Mouse (Mus musculus): ENCODE measurements around the gene Vmn1r10. TPM values are rescaled to one million over a fixed set of nuclear protein-coding genes. Genes with fewer than 3 reads are reported as not detected.

The Vmn1r10 gene
- polyA plus RNA-seq (2015; fragmentation: Nextera tagmentation; extraction: Ambion mirVana), result not detected in 2 replicates

DNA sequence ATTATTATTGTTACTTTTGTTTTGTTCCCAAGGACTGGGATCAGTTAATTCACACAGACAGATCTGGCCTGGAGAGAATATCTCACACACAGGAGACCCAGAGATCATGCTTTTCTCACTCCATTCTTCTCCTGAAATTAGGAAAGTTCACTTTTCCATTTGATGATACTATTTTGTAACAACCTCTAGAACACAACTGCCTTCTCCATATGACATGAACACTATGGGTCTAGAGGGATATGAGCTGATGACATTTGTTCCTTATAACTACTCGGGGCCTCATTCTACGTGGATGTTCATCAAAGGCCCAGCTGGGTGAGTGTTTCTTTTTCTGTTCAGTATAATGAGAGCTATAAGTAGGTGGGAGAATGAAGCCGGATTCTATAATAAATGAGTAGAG, at the start of gene Vmn1r10:
Vmn1r10 (plus strand) TSS at position 301 of the 400 bp plus-strand sequence.
- H3K4me3 ChIP-seq (ENCODE audit: low read length), result no peak within 1 kb of the TSS
- WGBS, result 74% methylated on average over 3 of the region's 3 CpGs
- no peak within 1 kb of the TSS for H3K4me2 ChIP-seq (ENCODE audit: low read depth, low read length)
- no peaks in the 10 kb centered on the region for H3K9me3 ChIP-seq (ENCODE audit: control insufficient read depth, low read length)
- no peak within 1 kb of the TSS for H3K9ac ChIP-seq (ENCODE audit: low read length)
- no peak for ATAC-seq (ENCODE audit: low read depth)
- H3K4me1 ChIP-seq (replicated peaks; ENCODE audit: control insufficient read depth, insufficient read depth, low read length), result no peaks in the 10 kb centered on the region
- H3K27ac ChIP-seq (ENCODE audit: low read length), result no peak within 1 kb of the TSS
- no peaks in the 10 kb centered on the region for H3K27me3 ChIP-seq (ENCODE audit: control insufficient read depth, insufficient read depth, low read depth, low read length)
- no peaks in the 10 kb centered on the region for H3K36me3 ChIP-seq (ENCODE audit: control insufficient read depth, insufficient read depth, low read length)

DNA sequence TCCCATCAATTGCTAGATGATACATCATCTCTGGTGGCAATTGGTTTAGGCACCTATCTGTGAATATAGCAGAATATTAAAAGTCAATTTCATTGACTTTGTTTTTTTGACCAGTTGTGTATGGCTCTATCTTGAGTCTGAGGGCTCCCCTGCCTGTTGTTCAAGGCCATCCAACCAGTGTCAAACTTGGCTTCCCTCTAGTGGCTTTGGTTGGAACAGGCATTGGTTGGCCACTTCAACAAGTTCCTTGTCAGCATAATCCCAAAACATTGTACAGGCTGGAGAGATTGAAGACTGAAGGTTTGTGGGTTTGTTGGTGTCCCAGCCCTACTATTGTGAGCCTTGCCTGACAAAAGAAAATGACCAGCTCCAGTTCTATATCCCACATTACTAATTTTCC, 45.5 kb upstream of the Vmn1r10 start:
- no peak for ATAC-seq (ENCODE audit: low read depth)

GRCm38 (mm10) chr6:57066487-57066886, 42.8 kb upstream of the Vmn1r10 start, which contains the start of gene Vmn1r9:
Vmn1r9 (plus strand) TSS chr6:57066787.
- H3K9ac ChIP-seq (ENCODE audit: low read length), result no peak within 1 kb of the TSS
- no peak within 1 kb of the TSS for H3K4me3 ChIP-seq (ENCODE audit: low read length)
- H3K36me3 ChIP-seq (ENCODE audit: control insufficient read depth, insufficient read depth, low read length), result no peaks in the 10 kb centered on the region
- no peaks in the 10 kb centered on the region for H3K27me3 ChIP-seq (ENCODE audit: control insufficient read depth, insufficient read depth, low read depth, low read length)
- no peak for ATAC-seq (ENCODE audit: low read depth)
- whole genome bisulfite sequencing, result 70% methylated on average over 2 of the region's 2 CpGs
- H3K9me3 ChIP-seq (ENCODE audit: control insufficient read depth, low read length), result no peaks in the 10 kb centered on the region
- no peak within 1 kb of the TSS for H3K27ac ChIP-seq (ENCODE audit: low read length)
- H3K4me2 ChIP-seq (ENCODE audit: low read depth, low read length), result no peak within 1 kb of the TSS
- no peaks in the 10 kb centered on the region for H3K4me1 ChIP-seq (replicated peaks; ENCODE audit: control insufficient read depth, insufficient read depth, low read length)

More for the DNA sequence above, 45.5 kb upstream of the Vmn1r10 start:
- no peak overlapping the region for H3K4me2 ChIP-seq (ENCODE audit: low read depth, low read length)
- H3K4me3 ChIP-seq (ENCODE audit: low read length), result no peak overlapping the region
- no peaks in the 10 kb centered on the region for H3K9me3 ChIP-seq (ENCODE audit: control insufficient read depth, low read length)
- H3K4me1 ChIP-seq (replicated peaks; ENCODE audit: control insufficient read depth, insufficient read depth, low read length), result no peaks in the 10 kb centered on the region
- H3K9ac ChIP-seq (ENCODE audit: low read length), result no peak overlapping the region
- no peaks in the 10 kb centered on the region for H3K27me3 ChIP-seq (ENCODE audit: control insufficient read depth, insufficient read depth, low read depth, low read length)
- H3K36me3 ChIP-seq (ENCODE audit: control insufficient read depth, insufficient read depth, low read length), result no peaks in the 10 kb centered on the region
- H3K27ac ChIP-seq (ENCODE audit: low read length), result no peak overlapping the region

DNA sequence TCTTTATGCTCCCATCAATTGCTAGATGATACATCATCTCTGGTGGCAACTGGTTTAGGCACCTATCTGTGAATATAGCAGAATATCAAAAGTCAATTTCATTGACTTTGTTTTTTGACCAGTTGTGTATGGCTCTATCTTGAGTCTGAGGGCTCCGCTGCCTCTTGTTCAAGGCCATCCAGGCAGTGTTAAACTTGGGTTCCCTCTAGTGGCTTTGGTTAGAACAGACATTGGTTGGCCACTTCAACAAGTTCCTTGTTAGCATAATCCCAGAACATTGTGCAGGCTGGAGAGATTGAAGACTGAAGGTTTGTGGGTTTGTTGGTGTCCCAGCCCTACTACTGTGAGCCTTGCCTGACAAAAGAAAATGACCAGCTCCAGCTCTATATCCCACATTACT, 2.9 kb upstream of the Vmn1r10 start:
- Histone ChIP-seq H3K9ac (ENCODE audit: low read length) (no peak overlapping the region), H3K27me3 (ENCODE audit: control insufficient read depth, insufficient read depth, low read depth, low read length) (no peaks in the 10 kb centered on the region), H3K4me2 (ENCODE audit: low read depth, low read length) (no peak overlapping the region), H3K36me3 (ENCODE audit: control insufficient read depth, insufficient read depth, low read length) (no peaks in the 10 kb centered on the region), H3K4me3 (ENCODE audit: low read length) (no peak overlapping the region), H3K27ac (ENCODE audit: low read length) (no peak overlapping the region), H3K9me3 (ENCODE audit: control insufficient read depth, low read length) (no peaks in the 10 kb centered on the region), H3K4me1 (replicated peaks; ENCODE audit: control insufficient read depth, insufficient read depth, low read length) (no peaks in the 10 kb centered on the region)
- WGBS, result 61% methylated on average over 1 of the region's 1 CpGs
- no peak for ATAC-seq (ENCODE audit: low read depth)

DNA sequence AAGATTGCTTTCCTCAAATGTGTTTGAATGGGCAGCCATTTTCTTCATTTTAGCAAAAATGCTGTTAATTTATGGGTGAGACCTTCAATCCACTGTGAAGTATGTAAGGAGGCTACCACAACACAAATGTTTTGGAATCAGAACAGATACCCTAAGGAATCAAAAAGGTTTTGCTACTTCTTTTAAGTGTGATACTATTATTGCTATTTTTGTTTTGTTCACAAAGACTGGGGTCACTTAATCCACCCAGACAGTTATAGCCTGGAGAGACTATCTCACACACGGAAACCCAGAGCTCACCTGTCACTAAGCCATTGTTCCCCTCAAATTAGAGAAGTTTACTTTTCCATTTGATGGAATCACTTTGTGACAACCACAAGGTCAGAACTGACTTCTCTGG, 23.9 kb downstream of the Vmn1r10 start, which contains the start of gene Vmn1r11:
Vmn1r11 (plus strand) TSS at position 301 of the 400 bp plus-strand sequence.
- no peaks in the 10 kb centered on the region for H3K9me3 ChIP-seq (ENCODE audit: control insufficient read depth, low read length)
- no peaks in the 10 kb centered on the region for H3K4me1 ChIP-seq (replicated peaks; ENCODE audit: control insufficient read depth, insufficient read depth, low read length)
- no peak within 1 kb of the TSS for H3K4me2 ChIP-seq (ENCODE audit: low read depth, low read length)
- WGBS, result 67% methylated on average over 1 of the region's 1 CpGs
- no peak within 1 kb of the TSS for H3K27ac ChIP-seq (ENCODE audit: low read length)
- no peak within 1 kb of the TSS for H3K9ac ChIP-seq (ENCODE audit: low read length)
- no peaks in the 10 kb centered on the region for H3K27me3 ChIP-seq (ENCODE audit: control insufficient read depth, insufficient read depth, low read depth, low read length)
- no peak within 1 kb of the TSS for H3K4me3 ChIP-seq (ENCODE audit: low read length)
- no peaks in the 10 kb centered on the region for H3K36me3 ChIP-seq (ENCODE audit: control insufficient read depth, insufficient read depth, low read length)
- no peak for ATAC-seq (ENCODE audit: low read depth)

GRCm38 (mm10) chr6:57156619-57157018, 47.4 kb downstream of the Vmn1r10 start, which contains the start of gene Vmn1r12:
Vmn1r12 (plus strand) TSS chr6:57156919.
- H3K4me1 ChIP-seq (replicated peaks; ENCODE audit: control insufficient read depth, insufficient read depth, low read length), result no peaks in the 10 kb centered on the region
- ATAC-seq (ENCODE audit: low read depth), result no peak
- H3K27me3 ChIP-seq (ENCODE audit: control insufficient read depth, insufficient read depth, low read depth, low read length), result no peaks in the 10 kb centered on the region
- H3K27ac ChIP-seq (ENCODE audit: low read length), result no peak within 1 kb of the TSS
- no peak within 1 kb of the TSS for H3K9ac ChIP-seq (ENCODE audit: low read length)
- no peaks in the 10 kb centered on the region for H3K36me3 ChIP-seq (ENCODE audit: control insufficient read depth, insufficient read depth, low read length)
- H3K4me2 ChIP-seq (ENCODE audit: low read depth, low read length), result no peak within 1 kb of the TSS
- H3K9me3 ChIP-seq (ENCODE audit: control insufficient read depth, low read length), result no peaks in the 10 kb centered on the region
- 72% methylated on average over 2 of the region's 2 CpGs for WGBS
- no peak within 1 kb of the TSS for H3K4me3 ChIP-seq (ENCODE audit: low read length)

Other genes with a start within 250 kb of the Vmn1r10 start
- gene Nt5c3, start 185.5 kb upstream of the Vmn1r10 start, polyA plus RNA-seq (2015; fragmentation: Nextera tagmentation; extraction: Ambion mirVana), result 59.0 and 59.2 TPM in 2 replicates
- gene Vmn1r4, start 185.4 kb upstream of the Vmn1r10 start, polyA plus RNA-seq (2015; fragmentation: Nextera tagmentation; extraction: Ambion mirVana), result 0.16 and 0.19 TPM in 2 replicates
- not detected in 2 replicates for gene Vmn1r5, start 139.2 kb upstream of the Vmn1r10 start, polyA plus RNA-seq (2015; fragmentation: Nextera tagmentation; extraction: Ambion mirVana)
- not detected in 2 replicates for gene Vmn1r6, start 112.2 kb upstream of the Vmn1r10 start, polyA plus RNA-seq (2015; fragmentation: Nextera tagmentation; extraction: Ambion mirVana)
- gene Vmn1r7, start 84.1 kb upstream of the Vmn1r10 start, polyA plus RNA-seq (2015; fragmentation: Nextera tagmentation; extraction: Ambion mirVana), result not detected in 2 replicates
- gene Vmn1r8, start 77.2 kb upstream of the Vmn1r10 start, polyA plus RNA-seq (2015; fragmentation: Nextera tagmentation; extraction: Ambion mirVana), result not detected in 2 replicates
- not detected in 2 replicates for gene Vmn1r9, start 42.7 kb upstream of the Vmn1r10 start, polyA plus RNA-seq (2015; fragmentation: Nextera tagmentation; extraction: Ambion mirVana)
- not detected in 2 replicates for gene Vmn1r11, start 24.0 kb downstream of the Vmn1r10 start, polyA plus RNA-seq (2015; fragmentation: Nextera tagmentation; extraction: Ambion mirVana)
- gene Vmn1r12, start 47.5 kb downstream of the Vmn1r10 start, polyA plus RNA-seq (2015; fragmentation: Nextera tagmentation; extraction: Ambion mirVana), result not detected in 2 replicates
- gene Vmn1r13, start 93.8 kb downstream of the Vmn1r10 start, polyA plus RNA-seq (2015; fragmentation: Nextera tagmentation; extraction: Ambion mirVana), result not detected in 2 replicates
- not detected in 2 replicates for gene Vmn1r14, start 122.2 kb downstream of the Vmn1r10 start, polyA plus RNA-seq (2015; fragmentation: Nextera tagmentation; extraction: Ambion mirVana)
- not detected in 2 replicates for gene Vmn1r15, start 148.5 kb downstream of the Vmn1r10 start, polyA plus RNA-seq (2015; fragmentation: Nextera tagmentation; extraction: Ambion mirVana)
- not detected in 2 replicates for gene Vmn1r16, start 220.0 kb downstream of the Vmn1r10 start, polyA plus RNA-seq (2015; fragmentation: Nextera tagmentation; extraction: Ambion mirVana)

Measured in lung, embryonic 16.5 days (tissue).